Comparison of ENCODE assay signal across 8 mouse cellular contexts in genomic region chr8:121654131-121654530, GRCm38 (mm10). TPM values are rescaled to one million over a fixed set of nuclear protein-coding genes. Genes with fewer than 3 reads are reported as not detected.
DNase-seq lines count a peak whose midpoint lies in the region; ATAC-seq and TF ChIP-seq lines count a peak whose summit lies in the region.

No protein-coding gene starts in this region.

- peak; percentile 94 for DNase-seq in heart, adult 11 months
- DNase-seq in heart, postnatal 25 days (ENCODE audit: low spot score), result no peak
- no peak for DNase-seq in neural tube, embryonic 11.5 days (ENCODE audit: low spot score)
- DNase-seq in neural tube, embryonic 10.5 days (ENCODE audit: extremely low spot score, low spot score), result no peak
- DNase-seq in limb, embryonic 14.5 days (ENCODE audit: low spot score), result no peak
- no peak for DNase-seq in right cerebral cortex, postnatal 25 days
- no peak for DNase-seq in retina, embryonic 14.5 days (ENCODE audit: low spot score)
- no peak for DNase-seq in thymus, adult 18-20 months

- TF ChIP-seq POLR2A in limb, embryonic 14.5 days (IDR thresholded peaks at IDR 0.05; ENCODE audit: borderline replicate concordance, extremely low read depth, insufficient read depth, insufficient read length), result no peak

- H3K9ac ChIP-seq in neural tube, embryonic 11.5 days (ENCODE audit: low read length), result peak overlapping the region; percentile 92
- peak overlapping the region; percentile 87 for H3K9ac ChIP-seq in limb, embryonic 14.5 days (ENCODE audit: low read depth, low read length, severe bottlenecking)

- ATAC-seq in neural tube, embryonic 11.5 days (ENCODE audit: insufficient read depth, low FRiP score, low TSS enrichment), result no peak
- ATAC-seq in limb, embryonic 14.5 days (ENCODE audit: low FRiP score, low read depth), result no peak

- peak overlapping the region; percentile 90; the same call in 1 of the 2 replicates for H3K4me3 ChIP-seq in neural tube, embryonic 11.5 days (ENCODE audit: low read depth, low read length)
- H3K4me3 ChIP-seq in limb, embryonic 14.5 days (replicated peaks; ENCODE audit: low read length), result peak overlapping the region; percentile 77

- H3K27ac ChIP-seq in neural tube, embryonic 11.5 days (ENCODE audit: low read depth, low read length), result no peak overlapping the region
- no peak overlapping the region for H3K27ac ChIP-seq in limb, embryonic 14.5 days (replicated peaks; ENCODE audit: low read depth, low read length)

- peak overlapping the region; percentile 69 for H3K4me2 ChIP-seq in neural tube, embryonic 11.5 days (ENCODE audit: low read depth)
- peak overlapping the region; percentile 96 for H3K4me2 ChIP-seq in limb, embryonic 14.5 days (replicated peaks; ENCODE audit: low read depth, low read length, severe bottlenecking)

- WGBS in neural tube, embryonic 11.5 days, result 78% methylated on average over 4 of the region's 4 CpGs
- 81% methylated on average over 4 of the region's 4 CpGs for WGBS in limb, embryonic 14.5 days

- no peaks in the 10 kb centered on the region for H3K27me3 ChIP-seq in neural tube, embryonic 11.5 days (ENCODE audit: control insufficient read depth, insufficient read depth, low read length)
- no peaks in the 10 kb centered on the region for H3K27me3 ChIP-seq in limb, embryonic 14.5 days (ENCODE audit: control insufficient read depth, insufficient read depth, low read length)

- no peaks in the 10 kb centered on the region for H3K36me3 ChIP-seq in neural tube, embryonic 11.5 days (ENCODE audit: control insufficient read depth, insufficient read depth, low read length)
- H3K36me3 ChIP-seq in limb, embryonic 14.5 days (ENCODE audit: control insufficient read depth, insufficient read depth, low read length), result no peaks in the 10 kb centered on the region

- peaks cover 28% of the 10 kb centered on the region for H3K4me1 ChIP-seq in neural tube, embryonic 11.5 days (ENCODE audit: control insufficient read depth, insufficient read depth, low read length)
- peaks cover 27% of the 10 kb centered on the region for H3K4me1 ChIP-seq in limb, embryonic 14.5 days (ENCODE audit: control insufficient read depth, insufficient read depth, low read length)

- intact Hi-C loops in heart, postnatal 25 days (cut with DNase I), result no loop called here

- no peaks in the 10 kb centered on the region for H3K9me3 ChIP-seq in neural tube, embryonic 11.5 days (ENCODE audit: control insufficient read depth, low read length)
- H3K9me3 ChIP-seq in limb, embryonic 14.5 days (ENCODE audit: control insufficient read depth, low read length), result no peaks in the 10 kb centered on the region

RNA-seq across cellular contexts. Expression of gene Zcchc14, which starts 1.4 kb away (rescaled TPM):
- 10 to 100 TPM; 27.1 to 31.3 TPM for total RNA-seq in heart, postnatal 25 days (2021)
- 21.3 and 23.3 TPM in 2 replicates for polyA plus RNA-seq in neural tube, embryonic 11.5 days (2014; fragmentation: Nextera tagmentation; extraction: Ambion mirVana)
- 37.9 and 47.7 TPM in 2 replicates for polyA plus RNA-seq in limb, embryonic 14.5 days (2012; rRNA removed)
- 22.4 and 24.1 TPM in 2 replicates for polyA plus RNA-seq in limb, embryonic 14.5 days (2014; fragmentation: Nextera tagmentation; extraction: Ambion mirVana)
